Mouse (Mus musculus) embryonic facial prominence, embryonic 15.5 days (tissue): ENCODE data around the gene Pxn. TPM values are rescaled to one million over a fixed set of nuclear protein-coding genes. Genes with fewer than 3 reads are reported as not detected.

Experiments
- ATAC-seq: fragments of 200-750 bp; cut with Nextera tagmentation; 2 replicates; pipeline ENCODE4 v1.8.0; 2017; ENCODE audit warnings: low read depth, moderate TSS enrichment; ENCODE audit not compliant: insufficient number of reproducible peaks, low FRiP score, low TSS enrichment
- H3K27ac ChIP-seq: fragments of 300-500 bp; sonication (generic); replicated peaks from 2 replicates; pipeline ENCODE4 v1.5.1; 2015; ENCODE audit warnings: mild to moderate bottlenecking, inconsistent platforms
- H3K27me3 ChIP-seq: fragments of 300-500 bp; sonication (generic); 2 replicates; pipeline ENCODE4 v1.6.1; 2015; ENCODE audit warnings: inconsistent platforms
- H3K36me3 ChIP-seq: fragments of 300-500 bp; sonication (generic); 2 replicates; pipeline ENCODE4 v1.6.1; 2015; ENCODE audit warnings: mild to moderate bottlenecking, inconsistent platforms
- H3K4me1 ChIP-seq: fragments of 300-500 bp; sonication (generic); 2 replicates; pipeline ENCODE4 v1.6.1; 2015; ENCODE audit warnings: inconsistent platforms
- H3K4me2 ChIP-seq: fragments of 300-500 bp; sonication (generic); replicated peaks from 2 replicates; pipeline ENCODE4 v1.6.1; 2015; ENCODE audit warnings: mild to moderate bottlenecking, inconsistent platforms
- H3K4me3 ChIP-seq: fragments of 300-500 bp; sonication (generic); replicated peaks from 2 replicates; pipeline ENCODE4 v1.5.1; 2015; ENCODE audit warnings: mild to moderate bottlenecking, inconsistent platforms
- H3K9ac ChIP-seq: fragments of 300-500 bp; sonication (generic); 2 replicates; pipeline ENCODE4 v1.6.1; 2015; ENCODE audit warnings: inconsistent platforms
- H3K9me3 ChIP-seq: fragments of 300-500 bp; sonication (generic); replicated peaks from 2 replicates; pipeline ENCODE4 v1.6.1; 2016; ENCODE audit warnings: inconsistent platforms
- WGBS: fragments of 180-500 bp; shearing (Covaris S2); methylation state at CpG from one replicate; pipeline ENCODE4 v1.1.7; 2015; 5-methylcytosine and 5-hydroxymethylcytosine counted together
- polyA plus RNA-seq: library from polyadenylated mRNA; unstranded; fragments of >200 nt; fragmentation: Nextera tagmentation; extraction: Ambion mirVana; gene quantifications from 2 replicates; pipeline ENCODE4 v1.2.1, GENCODE M21; 2015

Pxn gene
- polyA plus RNA-seq, 1 experiment from 2014 or later = 52.8 TPM

DNA sequence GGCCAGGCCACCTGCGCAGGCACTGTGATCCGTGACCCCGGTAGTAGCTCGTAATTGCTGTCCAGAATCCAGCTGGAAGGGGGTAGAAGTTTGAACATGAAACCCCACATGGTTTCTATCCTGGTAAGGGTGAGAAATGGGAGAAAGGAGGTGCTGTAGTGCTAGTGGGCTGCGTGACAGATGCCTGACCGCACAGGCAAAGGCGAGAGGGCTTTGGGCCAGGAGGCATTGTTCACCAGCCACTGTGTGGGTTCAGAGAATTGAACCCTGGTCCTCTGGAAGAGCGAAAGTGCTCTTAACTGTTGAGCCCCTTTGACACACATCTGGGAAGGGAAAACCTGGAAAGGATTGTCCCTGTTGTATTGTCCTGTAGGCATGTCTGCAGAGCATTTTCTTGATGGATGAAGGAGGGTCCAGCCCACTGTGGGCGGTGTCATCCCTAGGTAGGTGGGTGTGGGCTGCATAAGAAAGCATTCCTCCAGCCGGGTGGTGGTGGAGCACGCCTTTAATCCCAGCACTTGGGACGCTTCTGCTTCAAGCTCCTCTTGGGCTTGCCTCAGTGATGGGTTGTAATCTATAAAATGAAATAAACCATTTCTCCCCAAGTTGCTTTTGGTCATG lies 30.3 kb upstream of the Pxn start:
- Histone ChIP-seq H3K36me3 (peaks cover 11% of the 10 kb centered on the region), H3K9ac (0 out of 2 replicates have a peak overlapping the region, but pooled peaks have one; percentile 12), H3K9me3 (no peaks in the 10 kb centered on the region), H3K4me3 (peak overlapping the region; percentile 46), H3K27ac (0 out of 2 replicates have a peak overlapping the region, but pooled peaks have one; percentile 11), H3K4me1 (peaks cover 16% of the 10 kb centered on the region), H3K4me2 (peak overlapping the region; percentile 58), H3K27me3 (no peaks in the 10 kb centered on the region)
- WGBS = 35% methylated on average over 12 of the region's 12 CpGs
- peak; percentile 28 for ATAC-seq

DNA sequence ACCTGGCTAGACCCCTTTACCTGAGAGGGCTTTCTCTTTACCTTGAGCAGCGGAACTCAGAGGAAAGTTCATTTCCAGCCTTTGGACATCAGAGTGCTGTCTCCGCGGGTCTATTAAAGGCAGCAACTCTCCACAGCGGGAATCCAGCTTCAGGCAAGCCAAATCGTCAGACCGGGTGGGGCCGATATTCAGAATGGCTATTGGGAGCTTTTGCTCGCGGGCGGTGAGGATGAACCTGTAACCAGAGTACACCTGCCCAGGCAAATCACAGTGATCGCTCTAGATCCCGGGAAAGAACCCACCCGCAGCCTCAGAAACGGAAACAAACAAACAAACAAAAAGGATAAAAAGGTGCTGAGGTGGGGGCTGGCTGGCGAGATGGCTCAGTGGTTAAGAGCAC lies 26.9 kb upstream of the Pxn start:
- no peak overlapping the region for H3K4me3 ChIP-seq
- no peak overlapping the region for H3K9ac ChIP-seq
- ATAC-seq = no peak
- H3K27ac ChIP-seq = no peak overlapping the region
- H3K4me2 ChIP-seq = no peak overlapping the region
- peaks cover 27% of the 10 kb centered on the region for H3K4me1 ChIP-seq
- no peaks in the 10 kb centered on the region; the same call in none of the 2 replicates for H3K27me3 ChIP-seq
- H3K36me3 ChIP-seq = peaks cover 11% of the 10 kb centered on the region
- H3K9me3 ChIP-seq = no peaks in the 10 kb centered on the region
- 45% methylated on average over 15 of the region's 15 CpGs for WGBS

- peak overlapping the region; percentile 25 for H3K4me3 ChIP-seq
- H3K36me3 ChIP-seq = peaks cover 11% of the 10 kb centered on the region
- no peak overlapping the region for H3K27ac ChIP-seq
- H3K4me2 ChIP-seq = peak overlapping the region; percentile 41
- no peak for ATAC-seq
- H3K27me3 ChIP-seq = no peaks in the 10 kb centered on the region; the same call in none of the 2 replicates
- H3K9me3 ChIP-seq = no peaks in the 10 kb centered on the region
- 21% methylated on average over 27 of the region's 27 CpGs for WGBS
- no peak overlapping the region for H3K9ac ChIP-seq
- H3K4me1 ChIP-seq = peaks cover 33% of the 10 kb centered on the region
These were observed 26.4 kb upstream of the Pxn start for GRCm38 (mm10) chr5:115480101-115480500.

GRCm38 (mm10) chr5:115482390-115483265 lies 23.8 kb upstream of the Pxn start:
- 38% methylated on average over 38 of the region's 38 CpGs for WGBS
- no peaks in the 10 kb centered on the region; the same call in none of the 2 replicates for H3K27me3 ChIP-seq
- H3K27ac ChIP-seq = no peak overlapping the region
- peak overlapping the region; percentile 15; the same call in 1 of the 2 replicates for H3K4me2 ChIP-seq
- H3K4me3 ChIP-seq = peak overlapping the region; percentile 5; the same call in 1 of the 2 replicates
- H3K9ac ChIP-seq = no peak overlapping the region
- no peak for ATAC-seq
- H3K9me3 ChIP-seq = no peaks in the 10 kb centered on the region
- peaks cover 9% of the 10 kb centered on the region for H3K36me3 ChIP-seq
- H3K4me1 ChIP-seq = peaks cover 21% of the 10 kb centered on the region

- Histone ChIP-seq H3K4me2 (no peak overlapping the region; the same call in 1 of the 2 replicates), H3K4me3 (no peak overlapping the region), H3K9ac (no peak overlapping the region), H3K4me1 (peaks cover 21% of the 10 kb centered on the region), H3K27me3 (no peaks in the 10 kb centered on the region; the same call in none of the 2 replicates), H3K9me3 (no peaks in the 10 kb centered on the region), H3K27ac (no peak overlapping the region), H3K36me3 (peaks cover 7% of the 10 kb centered on the region)
- ATAC-seq = no peak
- 41% methylated on average over 6 of the region's 6 CpGs for WGBS
These were observed 23.1 kb upstream of the Pxn start for GRCm38 (mm10) chr5:115483385-115483784.

- Histone ChIP-seq H3K9ac (peak within 1 kb of the TSS; percentile 56), H3K27ac (peak within 1 kb of the TSS; percentile 88), H3K4me2 (peak within 1 kb of the TSS; percentile 69), H3K9me3 (no peaks in the 10 kb centered on the region), H3K4me1 (peaks cover 26% of the 10 kb centered on the region), H3K27me3 (no peaks in the 10 kb centered on the region; the same call in none of the 2 replicates), H3K4me3 (peak within 1 kb of the TSS; percentile 53), H3K36me3 (peaks cover 7% of the 10 kb centered on the region)
- ATAC-seq = peak; percentile 87
- 5% methylated on average over 30 of the region's 30 CpGs for WGBS
These were observed 22.2 kb upstream of the Pxn start, which contains the start of gene Sirt4 for GRCm38 (mm10) chr5:115483947-115484920. Sirt4 (minus strand) TSS chr5:115484725.

DNA sequence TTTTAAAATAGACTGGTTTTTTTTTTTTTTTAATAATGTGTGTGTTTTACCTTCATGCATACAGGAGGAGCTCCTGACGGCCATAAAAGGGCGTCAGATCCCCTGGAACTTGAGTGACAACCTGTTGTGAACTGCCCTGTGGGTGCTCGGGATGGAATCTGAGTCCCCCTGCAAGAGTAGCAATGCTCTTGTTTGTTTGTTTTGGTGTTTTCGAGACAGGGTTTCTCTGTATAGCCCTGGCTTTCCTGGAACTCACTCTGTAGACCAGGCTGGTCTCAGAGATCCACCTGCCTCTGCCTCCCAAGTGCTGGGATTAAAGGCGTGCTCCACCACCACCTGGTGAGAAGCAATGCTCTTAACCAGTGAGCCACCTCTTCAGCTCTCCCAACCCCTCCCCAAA lies 21.5 kb upstream of the Pxn start:
- peak overlapping the region; percentile 69 for H3K4me2 ChIP-seq
- ATAC-seq = no peak
- no peaks in the 10 kb centered on the region for H3K9me3 ChIP-seq
- H3K36me3 ChIP-seq = no peaks in the 10 kb centered on the region
- H3K27me3 ChIP-seq = no peaks in the 10 kb centered on the region; the same call in none of the 2 replicates
- H3K9ac ChIP-seq = peak overlapping the region; percentile 56; the same call in 1 of the 2 replicates
- WGBS = 69% methylated on average over 5 of the region's 5 CpGs
- H3K4me1 ChIP-seq = peaks cover 25% of the 10 kb centered on the region
- peak overlapping the region; percentile 88 for H3K27ac ChIP-seq
- H3K4me3 ChIP-seq = peak overlapping the region; percentile 53

GRCm38 (mm10) chr5:115485489-115486205 lies 20.8 kb upstream of the Pxn start:
- H3K27ac ChIP-seq = no peak overlapping the region
- no peaks in the 10 kb centered on the region for H3K9me3 ChIP-seq
- ATAC-seq = no peak
- H3K4me2 ChIP-seq = no peak overlapping the region
- no peak overlapping the region for H3K4me3 ChIP-seq
- no peak overlapping the region for H3K9ac ChIP-seq
- H3K36me3 ChIP-seq = no peaks in the 10 kb centered on the region
- H3K27me3 ChIP-seq = no peaks in the 10 kb centered on the region; the same call in none of the 2 replicates
- WGBS = 81% methylated on average over 18 of the region's 18 CpGs
- peaks cover 23% of the 10 kb centered on the region for H3K4me1 ChIP-seq

GRCm38 (mm10) chr5:115486726-115487125 lies 19.8 kb upstream of the Pxn start:
- Histone ChIP-seq H3K9me3 (no peaks in the 10 kb centered on the region), H3K27me3 (no peaks in the 10 kb centered on the region; the same call in none of the 2 replicates), H3K9ac (no peak overlapping the region), H3K36me3 (no peaks in the 10 kb centered on the region), H3K4me2 (no peak overlapping the region), H3K27ac (no peak overlapping the region), H3K4me1 (peaks cover 34% of the 10 kb centered on the region), H3K4me3 (no peak overlapping the region)
- no peak for ATAC-seq
- whole genome bisulfite sequencing = 55% methylated on average over 4 of the region's 4 CpGs

DNA sequence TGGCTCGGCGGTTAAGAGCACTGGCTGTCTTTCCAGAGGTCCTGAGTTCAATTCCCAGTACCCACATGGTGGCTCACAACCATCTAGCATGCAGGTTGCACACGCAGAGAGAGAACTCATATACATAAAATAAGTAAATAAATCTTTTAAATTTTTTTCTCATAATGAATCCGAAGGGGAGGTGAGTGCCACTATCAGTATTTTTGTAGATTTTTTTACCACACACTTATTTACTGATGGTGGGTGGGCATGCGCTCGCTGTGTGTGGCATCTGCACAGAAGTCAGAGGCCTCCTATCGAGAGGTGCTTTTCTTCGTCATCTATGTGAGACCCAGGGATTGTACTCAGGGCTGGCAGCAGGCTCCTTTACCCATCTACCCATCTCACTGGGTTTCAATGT lies 19.1 kb upstream of the Pxn start:
- no peak overlapping the region for H3K9ac ChIP-seq
- no peaks in the 10 kb centered on the region; the same call in 1 of the 2 replicates for H3K27me3 ChIP-seq
- H3K9me3 ChIP-seq = no peaks in the 10 kb centered on the region
- no peak overlapping the region for H3K4me2 ChIP-seq
- WGBS = 84% methylated on average over 8 of the region's 8 CpGs
- ATAC-seq = no peak
- H3K4me1 ChIP-seq = peaks cover 38% of the 10 kb centered on the region
- no peak overlapping the region for H3K4me3 ChIP-seq
- H3K36me3 ChIP-seq = no peaks in the 10 kb centered on the region
- no peak overlapping the region for H3K27ac ChIP-seq
